Mouse (Mus musculus) liver, postnatal 0 days (tissue): ENCODE results near the gene Six1.
"Not testable (repeated sequence)": the region's sequence is repeated elsewhere in the genome, so short reads cannot be mapped to it uniquely, and the experiment has no call there.

Experiments
- CTCF ChIP-seq: sonication (generic); IDR thresholded peaks from 2 replicates; pipeline ENCODE4 v1.5.1; 2016; ENCODE audit warnings: antibody characterized with exemption, low read depth
- EP300 ChIP-seq: IDR thresholded peaks from 2 replicates; pipeline ENCODE4 v1.6.1; 2016; ENCODE audit warnings: antibody characterized with exemption, low read depth, mild to moderate bottlenecking

GRCm38 (mm10) chr12:73096177-73096576 lies 42.5 kb upstream of the Six1 start:
- TF ChIP-seq CTCF, EP300: not testable (repeated sequence)
